Mouse (Mus musculus): ENCODE data around the gene Cdk14.

Gene Cdk14

GRCm38 (mm10) chr5:5419992-5420455 lies at the start of gene Cdk14:
Gene Cdk14 (minus strand): TSS chr5:5420312.
- no peak for DNase-seq (ENCODE audit: low read depth, low spot score)

GRCm38 (mm10) chr5:5465256-5465655 lies 45.1 kb upstream of the Cdk14 start:
- DNase-seq (ENCODE audit: low read depth, low spot score): no peak

GRCm38 (mm10) chr5:5431746-5432438 lies 11.8 kb upstream of the Cdk14 start:
- no peak for DNase-seq (ENCODE audit: low read depth, low spot score)

- peak; percentile 12 for DNase-seq (ENCODE audit: low read depth, low spot score)
Observed at GRCm38 (mm10) chr5:5423723-5424171, 3.6 kb upstream of the Cdk14 start.

- DNase-seq (ENCODE audit: low read depth, low spot score): no peak
Observed at GRCm38 (mm10) chr5:5423081-5423480, 3.0 kb upstream of the Cdk14 start.

- no peak for DNase-seq (ENCODE audit: low read depth, low spot score)
Observed at GRCm38 (mm10) chr5:5421439-5421838, 1.3 kb upstream of the Cdk14 start.

- no peak for DNase-seq (ENCODE audit: low read depth, low spot score)
Observed at GRCm38 (mm10) chr5:5419253-5419652, 859 bp downstream of the Cdk14 start.

- no peak for DNase-seq (ENCODE audit: low read depth, low spot score)
Observed at GRCm38 (mm10) chr5:5414835-5415234, 5.3 kb downstream of the Cdk14 start.

GRCm38 (mm10) chr5:5411886-5412285 lies 8.2 kb downstream of the Cdk14 start:
- DNase-seq (ENCODE audit: low read depth, low spot score): no peak

GRCm38 (mm10) chr5:5401986-5402385 lies 18.1 kb downstream of the Cdk14 start:
- no peak for DNase-seq (ENCODE audit: low read depth, low spot score)

GRCm38 (mm10) chr5:5392786-5393185 lies 27.3 kb downstream of the Cdk14 start:
- DNase-seq (ENCODE audit: low read depth, low spot score): no peak

- peak; percentile 34 for DNase-seq (ENCODE audit: low read depth, low spot score)
Observed at GRCm38 (mm10) chr5:5380731-5381718, 39.1 kb downstream of the Cdk14 start.

GRCm38 (mm10) chr5:5379870-5380730 lies 40.0 kb downstream of the Cdk14 start:
- DNase-seq (ENCODE audit: low read depth, low spot score): peak; percentile 56

- peak; percentile 29 for DNase-seq (ENCODE audit: low read depth, low spot score)
Observed at GRCm38 (mm10) chr5:5379501-5379869, 40.6 kb downstream of the Cdk14 start.

GRCm38 (mm10) chr5:5374393-5374792 lies 45.7 kb downstream of the Cdk14 start:
- DNase-seq (ENCODE audit: low read depth, low spot score): no peak

- DNase-seq (ENCODE audit: low read depth, low spot score): no peak
Observed at GRCm38 (mm10) chr5:5373541-5373940, 46.6 kb downstream of the Cdk14 start.

GRCm38 (mm10) chr5:5372936-5373335 lies 47.2 kb downstream of the Cdk14 start:
- DNase-seq (ENCODE audit: low read depth, low spot score): no peak

GRCm38 (mm10) chr5:5372354-5372753 lies 47.8 kb downstream of the Cdk14 start:
- no peak for DNase-seq (ENCODE audit: low read depth, low spot score)

GRCm38 (mm10) chr5:5370322-5371082 lies 49.6 kb downstream of the Cdk14 start:
- no peak for DNase-seq (ENCODE audit: low read depth, low spot score)

GRCm38 (mm10) chr5:5368389-5369164 lies 51.5 kb downstream of the Cdk14 start:
- no peak for DNase-seq (ENCODE audit: low read depth, low spot score)
